Mouse (Mus musculus): ENCODE measurements around the gene Gm49318. TPM values are rescaled to one million over a fixed set of nuclear protein-coding genes. Genes with fewer than 3 reads are reported as not detected.

The Gm49318 gene
- total RNA-seq, 2 experiments from 2014 or later: 2.1 to 2.3 TPM

GRCm38 (mm10) chr9:22051161-22051957, 19.7 kb downstream of the Gm49318 start:
- no peak for TF ChIP-seq CTCF (IDR thresholded peaks at IDR 0.05)
- peak overlapping the region; percentile 94 for H3K27ac ChIP-seq
- DNase-seq (ENCODE audit: extremely low spot score in 1 of 2, low spot score in 2 of 2): peak; percentile 49 to 58
- peak overlapping the region; percentile 97 for H3K4me3 ChIP-seq
- intact Hi-C loops (cut with DNase I): loop anchor here (2.0 kb wide), 1 partner anchor 47 kb away; no protein-coding TSS in a partner anchor

- intact Hi-C loops (cut with DNase I): loop anchor here (2.0 kb wide), 1 partner anchor 46 kb away; no protein-coding TSS in a partner anchor
- peak overlapping the region; percentile 94 for H3K27ac ChIP-seq
Measured at GRCm38 (mm10) chr9:22050351-22050889, 20.6 kb downstream of the Gm49318 start.

GRCm38 (mm10) chr9:22049721-22050270, 21.3 kb downstream of the Gm49318 start:
- TF ChIP-seq CTCF (IDR thresholded peaks at IDR 0.05): no peak
- intact Hi-C loops (cut with DNase I): loop anchor here (2.0 kb wide), 1 partner anchor 45 kb away; no protein-coding TSS in a partner anchor

More at GRCm38 (mm10) chr9:22050351-22050889, 20.6 kb downstream of the Gm49318 start:
- DNase-seq (ENCODE audit: extremely low spot score in 1 of 2, low spot score in 2 of 2): peak; percentile 62 to 79
- TF ChIP-seq CTCF (IDR thresholded peaks at IDR 0.05): no peak
- peak overlapping the region; percentile 97 for H3K4me3 ChIP-seq

GRCm38 (mm10) chr9:22049315-22049714, 21.7 kb downstream of the Gm49318 start:
- peak overlapping the region; percentile 97; the same call in 1 of the 2 replicates for H3K4me3 ChIP-seq
- TF ChIP-seq CTCF (IDR thresholded peaks at IDR 0.05): no peak
- no peak for DNase-seq (ENCODE audit: extremely low spot score in 1 of 2, low spot score in 2 of 2)
- no peak overlapping the region for H3K27ac ChIP-seq
- intact Hi-C loops (cut with DNase I): no loop called here

More at GRCm38 (mm10) chr9:22049721-22050270, 21.3 kb downstream of the Gm49318 start:
- no peak for DNase-seq (ENCODE audit: extremely low spot score in 1 of 2, low spot score in 2 of 2)
- H3K27ac ChIP-seq: peak overlapping the region; percentile 94
- H3K4me3 ChIP-seq: peak overlapping the region; percentile 97

GRCm38 (mm10) chr9:22047329-22047728, 23.7 kb downstream of the Gm49318 start:
- no peak overlapping the region for H3K4me3 ChIP-seq
- intact Hi-C loops (cut with DNase I): no loop called here
- no peak overlapping the region for H3K27ac ChIP-seq
- DNase-seq (ENCODE audit: extremely low spot score in 1 of 2, low spot score in 2 of 2): no peak
- no peak for TF ChIP-seq CTCF (IDR thresholded peaks at IDR 0.05)

- no peak for DNase-seq (ENCODE audit: extremely low spot score in 1 of 2, low spot score in 2 of 2)
- intact Hi-C loops (cut with DNase I): no loop called here
- no peak overlapping the region for H3K27ac ChIP-seq
- H3K4me3 ChIP-seq: no peak overlapping the region
- TF ChIP-seq CTCF (IDR thresholded peaks at IDR 0.05): no peak
Measured at GRCm38 (mm10) chr9:22041832-22042231, 29.2 kb downstream of the Gm49318 start.

GRCm38 (mm10) chr9:22037826-22038225, 33.2 kb downstream of the Gm49318 start:
- intact Hi-C loops (cut with DNase I): no loop called here
- DNase-seq (ENCODE audit: extremely low spot score in 1 of 2, low spot score in 2 of 2): no peak

GRCm38 (mm10) chr9:22035300-22036044, 35.6 kb downstream of the Gm49318 start:
- TF ChIP-seq CTCF (IDR thresholded peaks at IDR 0.05): no peak
- Histone ChIP-seq H3K4me3 (no peak overlapping the region), H3K27ac (no peak overlapping the region)
- intact Hi-C loops (cut with DNase I): no loop called here
- no peak for DNase-seq (ENCODE audit: extremely low spot score in 1 of 2, low spot score in 2 of 2)

More at GRCm38 (mm10) chr9:22037826-22038225, 33.2 kb downstream of the Gm49318 start:
- Histone ChIP-seq H3K27ac (no peak overlapping the region), H3K4me3 (no peak overlapping the region)
- TF ChIP-seq CTCF (IDR thresholded peaks at IDR 0.05): no peak; the same call in 1 of the 2 replicates

GRCm38 (mm10) chr9:22030386-22030785, 40.7 kb downstream of the Gm49318 start:
- Histone ChIP-seq H3K4me3 (no peak overlapping the region), H3K27ac (no peak overlapping the region; the same call in 1 of the 2 replicates)
- intact Hi-C loops (cut with DNase I): no loop called here
- DNase-seq (ENCODE audit: extremely low spot score in 1 of 2, low spot score in 2 of 2): no peak
- TF ChIP-seq CTCF (IDR thresholded peaks at IDR 0.05): no peak

GRCm38 (mm10) chr9:22028467-22028866, 42.6 kb downstream of the Gm49318 start:
- DNase-seq (ENCODE audit: extremely low spot score in 1 of 2, low spot score in 2 of 2): no peak
- Histone ChIP-seq H3K4me3 (no peak overlapping the region), H3K27ac (no peak overlapping the region; the same call in 1 of the 2 replicates)
- TF ChIP-seq CTCF (IDR thresholded peaks at IDR 0.05): no peak
- intact Hi-C loops (cut with DNase I): no loop called here

GRCm38 (mm10) chr9:22024592-22024991, 46.5 kb downstream of the Gm49318 start:
- no peak overlapping the region for H3K4me3 ChIP-seq
- no peak for DNase-seq (ENCODE audit: extremely low spot score in 1 of 2, low spot score in 2 of 2)
- intact Hi-C loops (cut with DNase I): no loop called here
- no peak for TF ChIP-seq CTCF (IDR thresholded peaks at IDR 0.05)
- peak overlapping the region; percentile 45 for H3K27ac ChIP-seq
